Comparison of ENCODE assay signal across 9 mouse cellular contexts in genomic region chr9:110742951-110743455, GRCm38 (mm10). TPM values are rescaled to one million over a fixed set of nuclear protein-coding genes. Genes with fewer than 3 reads are reported as not detected.
A peak's percentile ranks its signal among the peaks of the same experiment; 100 is the strongest.
DNase-seq lines count a peak whose midpoint lies in the region; ATAC-seq and TF ChIP-seq lines count a peak whose summit lies in the region.
"Had no signal": no experiment of that assay in that cellular context is flagged by ENCODE, and none has a peak within 500 bp of the region (broad histone marks: within the 10 kb centered on the region; RNA-seq: fewer than 3 reads in every experiment).

No protein-coding gene starts in this region.

- peak overlapping the region; percentile 35 for H3K9ac ChIP-seq in liver, adult 2 months (ENCODE audit: low read depth, low read length)
- H3K9ac ChIP-seq in hindbrain, embryonic 12.5 days = peak overlapping the region; percentile 78
- H3K9ac ChIP-seq in liver, embryonic 13.5 days = peak overlapping the region; percentile 50; the same call in 1 of the 2 replicates
- H3K9ac ChIP-seq in stomach, embryonic 14.5 days (replicated peaks; ENCODE audit: low read depth, low read length) = peak overlapping the region; percentile 58

- no peak for DNase-seq in liver, adult 2 months (ENCODE audit: extremely low read depth, low read depth, low spot score)
- no peak for DNase-seq in liver
- DNase-seq in embryo, embryonic 11 days = peak; percentile 72
- no peak for DNase-seq in liver, embryonic 13.5 days
- no peak for DNase-seq in testis, postnatal 10 days (ENCODE audit: low spot score)
- DNase-seq in urinary bladder, adult 2 months (ENCODE audit: low spot score) = no peak

- H3K27me3 ChIP-seq in liver, adult 2 months (ENCODE audit: control insufficient read depth, insufficient read depth, low read length) = peaks cover 14% of the 10 kb centered on the region
- peaks cover 40% of the 10 kb centered on the region for H3K27me3 ChIP-seq in hindbrain, embryonic 12.5 days
- H3K27me3 ChIP-seq in liver, embryonic 13.5 days = peaks cover 89% of the 10 kb centered on the region
- H3K27me3 ChIP-seq in stomach, embryonic 14.5 days (ENCODE audit: control insufficient read depth, insufficient read depth, low read length) = peaks cover 12% of the 10 kb centered on the region; the same call in 1 of the 2 replicates

- H3K79me2 ChIP-seq in liver, adult 2 months (ENCODE audit: control insufficient read depth, insufficient read depth, low read length) = no peaks in the 10 kb centered on the region

- ATAC-seq in hindbrain, embryonic 12.5 days (ENCODE audit: low FRiP score) = peak; percentile 30
- no peak for ATAC-seq in liver, embryonic 13.5 days (ENCODE audit: low read depth)
- ATAC-seq in stomach, embryonic 14.5 days (ENCODE audit: insufficient number of reproducible peaks, insufficient read depth, low FRiP score, low read depth) = peak; percentile 5; the same call in 1 of the 2 replicates

- H3K27ac ChIP-seq in liver, adult 2 months (replicated peaks; ENCODE audit: insufficient read depth, low read depth, low read length) = no peak overlapping the region
- H3K27ac ChIP-seq in hindbrain, embryonic 12.5 days = peak overlapping the region; percentile 65
- peak overlapping the region; percentile 34; the same call in 1 of the 2 replicates for H3K27ac ChIP-seq in liver, embryonic 13.5 days
- H3K27ac ChIP-seq in stomach, embryonic 14.5 days (ENCODE audit: low read length) = peak overlapping the region; percentile 87

- no peak for TF ChIP-seq CTCF in liver, adult 2 months (IDR thresholded peaks at IDR 0.05; ENCODE audit: low read depth, low read length)

- peak overlapping the region; percentile 48 for H3K4me3 ChIP-seq in liver, adult 2 months (ENCODE audit: insufficient read depth, low read depth, low read length)
- H3K4me3 ChIP-seq in hindbrain, embryonic 12.5 days = peak overlapping the region; percentile 73
- H3K4me3 ChIP-seq in liver, embryonic 13.5 days (replicated peaks) = peak overlapping the region; percentile 57
- H3K4me3 ChIP-seq in stomach, embryonic 14.5 days (ENCODE audit: low read depth, low read length) = peak overlapping the region; percentile 63

- no peak for TF ChIP-seq POLR2A in liver, adult 2 months (IDR thresholded peaks at IDR 0.05; ENCODE audit: extremely low read depth, insufficient read depth, low read length)

- no peaks in the 10 kb centered on the region for H3K36me3 ChIP-seq in liver, adult 2 months (ENCODE audit: control insufficient read depth, insufficient read depth, low read length)
- no peaks in the 10 kb centered on the region for H3K36me3 ChIP-seq in hindbrain, embryonic 12.5 days
- H3K36me3 ChIP-seq in liver, embryonic 13.5 days = no peaks in the 10 kb centered on the region
- H3K36me3 ChIP-seq in stomach, embryonic 14.5 days (ENCODE audit: control insufficient read depth, insufficient read depth, low read length) = no peaks in the 10 kb centered on the region

- H3K4me1 ChIP-seq in liver, adult 2 months (ENCODE audit: control insufficient read depth, insufficient read depth, low read length) = no peaks in the 10 kb centered on the region
- H3K4me1 ChIP-seq in hindbrain, embryonic 12.5 days = peaks cover 30% of the 10 kb centered on the region
- H3K4me1 ChIP-seq in liver, embryonic 13.5 days (replicated peaks) = peaks cover 19% of the 10 kb centered on the region
- H3K4me1 ChIP-seq in stomach, embryonic 14.5 days (ENCODE audit: control insufficient read depth, insufficient read depth, low read length) = no peaks in the 10 kb centered on the region

- WGBS in liver, adult 2 months = 2% methylated on average over 49 of the region's 49 CpGs
- WGBS in hindbrain, embryonic 12.5 days = under 1% methylated on average over 44 of the region's 49 CpGs
- WGBS in liver, embryonic 13.5 days (ENCODE audit: insufficient replicate concordance) = under 1% methylated on average over 49 of the region's 49 CpGs
- WGBS in stomach, embryonic 14.5 days = under 1% methylated on average over 46 of the region's 49 CpGs

- H3K9me3 ChIP-seq in hindbrain, embryonic 12.5 days (replicated peaks) = no peaks in the 10 kb centered on the region
- no peaks in the 10 kb centered on the region for H3K9me3 ChIP-seq in liver, embryonic 13.5 days (replicated peaks)
- no peaks in the 10 kb centered on the region for H3K9me3 ChIP-seq in stomach, embryonic 14.5 days (ENCODE audit: control insufficient read depth, low read depth, low read length)

- peak overlapping the region; percentile 90 for H3K4me2 ChIP-seq in hindbrain, embryonic 12.5 days (replicated peaks)
- peak overlapping the region; percentile 65 for H3K4me2 ChIP-seq in liver, embryonic 13.5 days
- H3K4me2 ChIP-seq in stomach, embryonic 14.5 days (replicated peaks; ENCODE audit: low read depth, low read length) = peak overlapping the region; percentile 49

RNA-seq across cellular contexts. Expression of gene Myl3, which starts 1.3 kb away (rescaled TPM):
- total RNA-seq in liver, adult 2 months (2014; rRNA removed) = 0.55 and 0.94 TPM in 2 replicates
- 0.25 TPM in 1 of 2 replicates, not detected in the other for polyA plus RNA-seq in liver, adult 2 months (2012; rRNA removed)
- 2.0 TPM in 2 replicates for polyA plus RNA-seq in hindbrain, embryonic 12.5 days (2016; fragmentation: Nextera tagmentation; extraction: Ambion mirVana)
- 0.56 and 5.4 TPM in 2 replicates for polyA plus RNA-seq in liver, embryonic 13.5 days (2015; fragmentation: Nextera tagmentation; extraction: Ambion mirVana)
- 0.72 and 1.0 TPM in 2 replicates for polyA plus RNA-seq in stomach, embryonic 14.5 days (2014; fragmentation: Nextera tagmentation; extraction: Ambion mirVana)
- not detected in 2 replicates for polyA plus RNA-seq in urinary bladder, adult 2 months (2012; rRNA removed)

RNA-seq across cellular contexts. Expression of gene Pth1r, which starts 3.9 kb away (rescaled TPM):
- 7.4 and 11.0 TPM in 2 replicates for total RNA-seq in liver, adult 2 months (2014; rRNA removed)
- 24.4 and 28.1 TPM in 2 replicates for polyA plus RNA-seq in liver, adult 2 months (2012; rRNA removed)
- polyA plus RNA-seq in hindbrain, embryonic 12.5 days (2016; fragmentation: Nextera tagmentation; extraction: Ambion mirVana) = 44.3 and 52.4 TPM in 2 replicates
- polyA plus RNA-seq in liver, embryonic 13.5 days (2015; fragmentation: Nextera tagmentation; extraction: Ambion mirVana) = 4.7 and 5.8 TPM in 2 replicates
- 19.0 and 19.8 TPM in 2 replicates for polyA plus RNA-seq in stomach, embryonic 14.5 days (2014; fragmentation: Nextera tagmentation; extraction: Ambion mirVana)
- 20.4 and 23.0 TPM in 2 replicates for polyA plus RNA-seq in urinary bladder, adult 2 months (2012; rRNA removed)

RNA-seq across cellular contexts. Expression of gene Prss42, which starts 55.0 kb away (rescaled TPM):
- total RNA-seq in liver, adult 2 months (2014; rRNA removed) = not detected in 2 replicates
- polyA plus RNA-seq in liver, adult 2 months (2012; rRNA removed) = not detected in 2 replicates
- not detected in 2 replicates for polyA plus RNA-seq in hindbrain, embryonic 12.5 days (2016; fragmentation: Nextera tagmentation; extraction: Ambion mirVana)
- polyA plus RNA-seq in liver, embryonic 13.5 days (2015; fragmentation: Nextera tagmentation; extraction: Ambion mirVana) = not detected in 2 replicates
- 0.16 TPM in 1 of 2 replicates, not detected in the other for polyA plus RNA-seq in stomach, embryonic 14.5 days (2014; fragmentation: Nextera tagmentation; extraction: Ambion mirVana)
- polyA plus RNA-seq in urinary bladder, adult 2 months (2012; rRNA removed) = not detected in 2 replicates
- total RNA-seq: adrenal gland, adult 18-20 months had no signal
